8 mouse cellular contexts compared by ENCODE assay signal in genomic region chr2:91963443-91963932, GRCm38 (mm10). TPM values are rescaled to one million over a fixed set of nuclear protein-coding genes. Genes with fewer than 3 reads are reported as not detected.
DNase-seq lines count a peak whose midpoint lies in the region; ATAC-seq and TF ChIP-seq lines count a peak whose summit lies in the region.

No protein-coding gene starts in this region.

- no peaks in the 10 kb centered on the region for H3K9me3 ChIP-seq in CH12.LX (replicated peaks; ENCODE audit: low read length)
- H3K9me3 ChIP-seq in forebrain, embryonic 10.5 days, result no peaks in the 10 kb centered on the region
- H3K9me3 ChIP-seq in heart, embryonic 15.5 days (replicated peaks), result no peaks in the 10 kb centered on the region
- no peaks in the 10 kb centered on the region for H3K9me3 ChIP-seq in liver, embryonic 13.5 days (replicated peaks)
- H3K9me3 ChIP-seq in stomach, embryonic 14.5 days (ENCODE audit: control insufficient read depth, low read depth, low read length), result no peaks in the 10 kb centered on the region

- H3K9ac ChIP-seq in CH12.LX (ENCODE audit: insufficient read depth, low read depth), result peak overlapping the region; percentile 84
- H3K9ac ChIP-seq in heart, embryonic 15.5 days, result peak overlapping the region; percentile 96
- peak overlapping the region; percentile 93 for H3K9ac ChIP-seq in liver, embryonic 13.5 days
- H3K9ac ChIP-seq in stomach, embryonic 14.5 days (replicated peaks; ENCODE audit: low read depth, low read length), result peak overlapping the region; percentile 81

- H3K27me3 ChIP-seq in CH12.LX (replicated peaks), result peaks cover 11% of the 10 kb centered on the region
- peaks cover 34% of the 10 kb centered on the region for H3K27me3 ChIP-seq in forebrain, embryonic 10.5 days (ENCODE audit: poor library complexity, severe bottlenecking)
- H3K27me3 ChIP-seq in heart, embryonic 15.5 days, result no peaks in the 10 kb centered on the region
- peaks cover 36% of the 10 kb centered on the region for H3K27me3 ChIP-seq in liver, embryonic 13.5 days
- H3K27me3 ChIP-seq in stomach, embryonic 14.5 days (ENCODE audit: control insufficient read depth, insufficient read depth, low read length), result no peaks in the 10 kb centered on the region

- DNase-seq in CH12.LX (ENCODE audit: extremely low read depth), result peak; percentile 86
- DNase-seq in c-Kit-positive CD71-negative TER-119-negative erythroid progenitor cells, embryonic 14.5 days (ENCODE audit: low read depth), result peak; percentile 80
- DNase-seq in forebrain, embryonic 10.5 days (ENCODE audit: extremely low spot score, low spot score), result peak; percentile 93
- DNase-seq in kidney, postnatal 25 days, result peak; percentile 97
- peak; percentile 93 for DNase-seq in liver, embryonic 13.5 days
- peak; percentile 94 to 96 for DNase-seq in natural killer cell, adult 2 months (ENCODE audit: low spot score in 2 of 2)

- no peak overlapping the region for H3K27ac ChIP-seq in CH12.LX (ENCODE audit: insufficient read depth, low read depth)
- H3K27ac ChIP-seq in forebrain, embryonic 10.5 days, result peak overlapping the region; percentile 91
- peak overlapping the region; percentile 87 for H3K27ac ChIP-seq in heart, embryonic 15.5 days
- H3K27ac ChIP-seq in liver, embryonic 13.5 days, result peak overlapping the region; percentile 84
- peak overlapping the region; percentile 79 for H3K27ac ChIP-seq in stomach, embryonic 14.5 days (ENCODE audit: low read length)

- in situ Hi-C loops in CH12.LX (cut with MboI; ENCODE audit: low pct_ligation_motif_present, low pct_unique_long_range_greater_than_20kb, low sequenced_read_pairs), result no loop called here

- no peak for TF ChIP-seq EP300 in CH12.LX (IDR thresholded peaks at IDR 0.05; ENCODE audit: low read length)

- ATAC-seq in heart, embryonic 15.5 days (replicated peaks; ENCODE audit: insufficient number of reproducible peaks, insufficient read depth, low FRiP score, low read depth), result peak; percentile 89
- peak; percentile 89 for ATAC-seq in liver, embryonic 13.5 days (ENCODE audit: low read depth)
- peak; percentile 93 for ATAC-seq in stomach, embryonic 14.5 days (ENCODE audit: insufficient number of reproducible peaks, insufficient read depth, low FRiP score, low read depth)

- H3K36me3 ChIP-seq in CH12.LX (replicated peaks in 1 of 2; ENCODE audit: control insufficient read depth in 1 of 2, insufficient read depth in 1 of 2, low read length in 1 of 2), result peaks cover 0 to 28% of the 10 kb centered on the region in 2 experiments
- H3K36me3 ChIP-seq in forebrain, embryonic 10.5 days (replicated peaks), result peaks cover 14% of the 10 kb centered on the region; the same call in 1 of the 2 replicates
- no peaks in the 10 kb centered on the region for H3K36me3 ChIP-seq in heart, embryonic 15.5 days
- peaks cover 16% of the 10 kb centered on the region for H3K36me3 ChIP-seq in liver, embryonic 13.5 days
- no peaks in the 10 kb centered on the region for H3K36me3 ChIP-seq in stomach, embryonic 14.5 days (ENCODE audit: control insufficient read depth, insufficient read depth, low read length)

- peak; percentile 35 for TF ChIP-seq RAD21 in CH12.LX (IDR thresholded peaks at IDR 0.05; ENCODE audit: low read depth, low read length)

- peak in 1 of 2 experiments; percentile 92; a peak in 2 of 4 replicates for TF ChIP-seq CTCF in CH12.LX (conservative IDR thresholded peaks at IDR 0.05 in 1 of 2, IDR thresholded peaks at IDR 0.05 in 1 of 2; ENCODE audit: low read depth in 2 of 2, low read length in 2 of 2)

- H3K4me2 ChIP-seq in CH12.LX (ENCODE audit: insufficient read depth, low read depth, poor library complexity, severe bottlenecking), result peak overlapping the region; percentile 83
- H3K4me2 ChIP-seq in heart, embryonic 15.5 days, result peak overlapping the region; percentile 90
- peak overlapping the region; percentile 99 for H3K4me2 ChIP-seq in liver, embryonic 13.5 days
- peak overlapping the region; percentile 97 for H3K4me2 ChIP-seq in stomach, embryonic 14.5 days (replicated peaks; ENCODE audit: low read depth, low read length)

- peak; percentile 78 for TF ChIP-seq POLR2A in CH12.LX (IDR thresholded peaks at IDR 0.05; ENCODE audit: low read depth, low read length)

- under 1% methylated on average over 57 of the region's 57 CpGs for WGBS in forebrain, embryonic 10.5 days
- WGBS in heart, embryonic 15.5 days, result under 1% methylated on average over 57 of the region's 57 CpGs
- WGBS in liver, embryonic 13.5 days (ENCODE audit: insufficient replicate concordance), result under 1% methylated on average over 57 of the region's 57 CpGs
- under 1% methylated on average over 46 of the region's 57 CpGs for WGBS in stomach, embryonic 14.5 days

- H3K4me3 ChIP-seq in CH12.LX (replicated peaks in 1 of 3; ENCODE audit: low read depth in 2 of 3, low read length in 2 of 3, poor library complexity in 1 of 3), result peak overlapping the region; percentile 72 to 91 (median 84)
- H3K4me3 ChIP-seq in forebrain, embryonic 10.5 days, result peak overlapping the region; percentile 90
- peak overlapping the region; percentile 93 for H3K4me3 ChIP-seq in heart, embryonic 15.5 days
- peak overlapping the region; percentile 94 for H3K4me3 ChIP-seq in liver, embryonic 13.5 days (replicated peaks)
- H3K4me3 ChIP-seq in stomach, embryonic 14.5 days (ENCODE audit: low read depth, low read length), result peak overlapping the region; percentile 94

- dilution Hi-C loops in CH12.LX (cut with MboI; ENCODE audit: extremely low pct_ligation_motif_present, extremely low pct_unique_long_range_greater_than_20kb, low sequenced_read_pairs), result no loop called here

- peaks cover 28% of the 10 kb centered on the region for H3K79me2 ChIP-seq in CH12.LX (replicated peaks; ENCODE audit: control insufficient read depth, extremely low read depth, insufficient read depth, poor library complexity, severe bottlenecking)

- H3K4me1 ChIP-seq in CH12.LX (ENCODE audit: control insufficient read depth in 1 of 2, insufficient read depth in 2 of 2), result peaks cover 13 to 64% of the 10 kb centered on the region in 2 experiments
- H3K4me1 ChIP-seq in forebrain, embryonic 10.5 days, result peaks cover 74% of the 10 kb centered on the region
- peaks cover 59% of the 10 kb centered on the region for H3K4me1 ChIP-seq in heart, embryonic 15.5 days (replicated peaks)
- peaks cover 70% of the 10 kb centered on the region for H3K4me1 ChIP-seq in liver, embryonic 13.5 days (replicated peaks)
- H3K4me1 ChIP-seq in stomach, embryonic 14.5 days (ENCODE audit: control insufficient read depth, insufficient read depth, low read length), result peaks cover 37% of the 10 kb centered on the region

TF ChIP-seq in CH12.LX, 34 proteins besides CTCF, POLR2A, EP300 and RAD21 (continues in another document):
- TF ChIP-seq ZMIZ1 (IDR thresholded peaks at IDR 0.05; ENCODE audit: low read depth, low read length) (peak; percentile 77), HCFC1 (IDR thresholded peaks at IDR 0.05; ENCODE audit: low read depth, low read length) (peak; percentile 61), TCF12 (IDR thresholded peaks at IDR 0.05; ENCODE audit: low read depth, low read length) (peak; percentile 76), KAT2A (IDR thresholded peaks at IDR 0.05; ENCODE audit: insufficient replicate concordance, low read length) (0 out of 2 replicates have a peak, but pooled peaks have one; percentile 40), MYC (IDR thresholded peaks at IDR 0.05; ENCODE audit: low read depth, low read length) (0 out of 2 replicates have a peak, but pooled peaks have one; percentile 37), TBP (conservative IDR thresholded peaks at IDR 0.05; ENCODE audit: low read depth, low read length) (0 out of 2 replicates have a peak, but pooled peaks have one; percentile 24), IRF4 (IDR thresholded peaks at IDR 0.05; ENCODE audit: low read depth, low read length) (peak; percentile 70), JUN (IDR thresholded peaks at IDR 0.05; ENCODE audit: insufficient read depth, low read depth, low read length) (no peak)

RNA-seq across cellular contexts. Expression of gene Dgkz, which starts 12.2 kb away (rescaled TPM):
- total RNA-seq in CH12.LX (2012; rRNA removed), result 50.3 and 50.4 TPM in 2 replicates
- 32.3 and 38.6 TPM in 2 replicates for total RNA-seq in CH12.LX (2014; rRNA removed)
- polyA plus RNA-seq in CH12.LX (2012; ENCODE audit: insufficient read length, low read depth), result 53.9 and 60.2 TPM in 2 replicates
- 35.1 and 39.1 TPM in 2 replicates for polyA plus RNA-seq in forebrain, embryonic 10.5 days (2016; fragmentation: Nextera tagmentation; extraction: Ambion mirVana)
- 26.6 and 48.2 TPM in 2 replicates for polyA plus RNA-seq in heart, embryonic 15.5 days (2015; fragmentation: Nextera tagmentation; extraction: Ambion mirVana)
- polyA plus RNA-seq in liver, embryonic 13.5 days (2015; fragmentation: Nextera tagmentation; extraction: Ambion mirVana), result 24.7 and 28.0 TPM in 2 replicates
- 45.4 and 47.9 TPM in 2 replicates for polyA plus RNA-seq in stomach, embryonic 14.5 days (2014; fragmentation: Nextera tagmentation; extraction: Ambion mirVana)

RNA-seq across cellular contexts. Expression of gene Gm9821, which starts 18.0 kb away (rescaled TPM):
- total RNA-seq in CH12.LX (2012; rRNA removed) (0.25 TPM in 2 replicates), CH12.LX (2014; rRNA removed) (not detected in 2 replicates)
- polyA plus RNA-seq in CH12.LX (2012; ENCODE audit: insufficient read length, low read depth), result 3.8 TPM in 2 replicates
- 0.44 and 0.52 TPM in 2 replicates for polyA plus RNA-seq in forebrain, embryonic 10.5 days (2016; fragmentation: Nextera tagmentation; extraction: Ambion mirVana)
- polyA plus RNA-seq in heart, embryonic 15.5 days (2015; fragmentation: Nextera tagmentation; extraction: Ambion mirVana), result 1.7 and 2.2 TPM in 2 replicates
- 0.80 and 0.89 TPM in 2 replicates for polyA plus RNA-seq in liver, embryonic 13.5 days (2015; fragmentation: Nextera tagmentation; extraction: Ambion mirVana)
- 1.2 and 1.4 TPM in 2 replicates for polyA plus RNA-seq in stomach, embryonic 14.5 days (2014; fragmentation: Nextera tagmentation; extraction: Ambion mirVana)

RNA-seq across cellular contexts. Expression of gene Mdk, which starts 31.4 kb away (rescaled TPM):
- total RNA-seq in CH12.LX (2012; rRNA removed), result 0.25 and 0.38 TPM in 2 replicates
- total RNA-seq in CH12.LX (2014; rRNA removed), result 0.34 TPM in 1 of 2 replicates, not detected in the other
- 2.4 and 3.1 TPM in 2 replicates for polyA plus RNA-seq in CH12.LX (2012; ENCODE audit: insufficient read length, low read depth)
- polyA plus RNA-seq in forebrain, embryonic 10.5 days (2016; fragmentation: Nextera tagmentation; extraction: Ambion mirVana), result 1,773 and 1,865 TPM in 2 replicates
- polyA plus RNA-seq in heart, embryonic 15.5 days (2015; fragmentation: Nextera tagmentation; extraction: Ambion mirVana), result 293 and 372 TPM in 2 replicates
- polyA plus RNA-seq in liver, embryonic 13.5 days (2015; fragmentation: Nextera tagmentation; extraction: Ambion mirVana), result 50.1 and 52.2 TPM in 2 replicates
- 1,102 and 1,256 TPM in 2 replicates for polyA plus RNA-seq in stomach, embryonic 14.5 days (2014; fragmentation: Nextera tagmentation; extraction: Ambion mirVana)

RNA-seq across cellular contexts. Expression of gene Chrm4, which starts 36.4 kb away (rescaled TPM):
- total RNA-seq in CH12.LX (2012; rRNA removed), result 13.9 and 15.1 TPM in 2 replicates
- 9.2 and 10.0 TPM in 2 replicates for total RNA-seq in CH12.LX (2014; rRNA removed)
- 10.4 and 14.4 TPM in 2 replicates for polyA plus RNA-seq in CH12.LX (2012; ENCODE audit: insufficient read length, low read depth)
- 0.12 and 0.77 TPM in 2 replicates for polyA plus RNA-seq in forebrain, embryonic 10.5 days (2016; fragmentation: Nextera tagmentation; extraction: Ambion mirVana)
- polyA plus RNA-seq in heart, embryonic 15.5 days (2015; fragmentation: Nextera tagmentation; extraction: Ambion mirVana), result not detected in 2 replicates
- polyA plus RNA-seq in liver, embryonic 13.5 days (2015; fragmentation: Nextera tagmentation; extraction: Ambion mirVana), result 0.07 and 0.09 TPM in 2 replicates
- polyA plus RNA-seq in stomach, embryonic 14.5 days (2014; fragmentation: Nextera tagmentation; extraction: Ambion mirVana), result 0.17 TPM in 1 of 2 replicates, not detected in the other

Comparison
In these comparisons a context has a peak if more than half of its experiments do, and no peak if none do; other contexts are left out.
1. RNA of gene Mdk, which starts 31.4 kb away (polyA plus RNA-seq): 1,773 to 1,865 TPM in forebrain, embryonic 10.5 days, 1,102 to 1,256 TPM in stomach, embryonic 14.5 days, 293 to 372 TPM in heart, embryonic 15.5 days and 50.1 to 52.2 TPM in liver, embryonic 13.5 days; 2.4 to 3.1 TPM in CH12.LX; every median in the first group is over 10 times any median in the second.
2. Peak in every context shown above with its lines, with median percentiles within 50 percentile points of each other: DNase-seq, H3K4me2 ChIP-seq, H3K4me3 ChIP-seq, H3K9ac ChIP-seq and ATAC-seq.